Mouse (Mus musculus): ENCODE results near the gene Fam171a2.
A peak's percentile ranks its signal among the peaks of the same experiment; 100 is the strongest.

Fam171a2 gene

DNA sequence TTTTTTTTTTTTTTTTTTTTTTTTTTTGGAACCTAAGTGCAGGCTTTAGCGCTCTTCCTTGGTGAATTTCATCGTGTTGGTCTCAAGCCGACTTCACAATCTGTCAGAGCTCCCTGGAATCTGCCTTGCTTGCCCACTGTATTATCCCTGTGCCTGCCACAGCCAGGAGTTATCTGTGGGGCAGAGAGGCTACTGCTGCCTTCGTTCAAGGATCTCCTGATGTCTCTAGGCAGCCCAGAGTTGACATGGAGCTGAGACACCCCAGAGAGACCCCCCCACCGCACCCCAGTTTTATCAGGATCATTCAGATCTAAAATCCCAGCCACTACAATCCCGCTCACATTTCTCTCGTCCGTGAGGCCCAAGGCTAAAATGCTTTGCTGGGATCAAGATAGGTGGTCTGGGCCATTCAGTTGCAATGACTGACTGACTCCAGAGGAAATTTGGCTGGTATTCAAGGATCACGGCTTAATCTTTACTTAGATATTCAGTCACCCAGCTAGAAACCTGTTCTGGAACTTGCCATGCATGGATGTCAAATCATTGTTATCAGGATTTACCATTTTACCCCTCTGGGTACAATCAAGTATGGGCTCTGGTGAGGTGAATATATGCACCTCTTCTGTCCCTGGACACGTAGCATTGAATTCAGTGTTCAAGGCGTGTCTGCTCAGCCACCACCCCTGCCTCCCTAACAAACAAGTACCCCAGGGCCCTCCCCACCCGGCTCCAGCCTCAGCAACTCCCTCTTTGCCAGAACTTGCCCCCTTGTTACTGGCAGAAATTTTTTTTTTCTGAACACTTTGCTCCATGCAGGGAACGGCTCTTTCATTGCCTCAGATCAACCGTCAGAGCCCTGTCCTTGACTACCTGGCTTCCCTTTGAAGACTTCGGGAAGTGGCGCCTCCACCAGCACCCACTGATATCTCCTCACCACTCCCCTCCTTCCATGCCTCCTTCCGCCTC, 1.8 kb upstream of the Fam171a2 start:
- DNase-seq = peak; percentile 75

DNA sequence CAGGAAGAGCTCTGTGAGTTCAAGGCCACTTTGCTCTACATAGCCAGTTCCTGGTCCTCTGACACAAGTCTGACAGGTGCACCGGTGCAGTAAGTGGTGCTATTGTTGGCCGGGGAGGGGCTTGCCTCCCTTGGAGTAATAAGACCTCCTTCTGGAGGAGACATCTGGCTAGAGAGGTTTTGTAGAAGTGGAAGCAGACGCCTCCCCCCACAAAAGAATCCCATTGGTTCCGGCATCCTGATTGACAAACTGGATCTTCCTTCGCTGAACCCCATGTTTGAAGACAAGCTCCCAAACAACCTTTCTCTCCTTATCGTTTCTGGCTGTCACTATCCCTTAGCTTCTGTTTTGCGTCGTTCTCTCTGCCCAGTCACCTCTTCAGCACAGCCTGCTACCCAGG, 845 bp upstream of the Fam171a2 start:
- no peak for DNase-seq

DNA sequence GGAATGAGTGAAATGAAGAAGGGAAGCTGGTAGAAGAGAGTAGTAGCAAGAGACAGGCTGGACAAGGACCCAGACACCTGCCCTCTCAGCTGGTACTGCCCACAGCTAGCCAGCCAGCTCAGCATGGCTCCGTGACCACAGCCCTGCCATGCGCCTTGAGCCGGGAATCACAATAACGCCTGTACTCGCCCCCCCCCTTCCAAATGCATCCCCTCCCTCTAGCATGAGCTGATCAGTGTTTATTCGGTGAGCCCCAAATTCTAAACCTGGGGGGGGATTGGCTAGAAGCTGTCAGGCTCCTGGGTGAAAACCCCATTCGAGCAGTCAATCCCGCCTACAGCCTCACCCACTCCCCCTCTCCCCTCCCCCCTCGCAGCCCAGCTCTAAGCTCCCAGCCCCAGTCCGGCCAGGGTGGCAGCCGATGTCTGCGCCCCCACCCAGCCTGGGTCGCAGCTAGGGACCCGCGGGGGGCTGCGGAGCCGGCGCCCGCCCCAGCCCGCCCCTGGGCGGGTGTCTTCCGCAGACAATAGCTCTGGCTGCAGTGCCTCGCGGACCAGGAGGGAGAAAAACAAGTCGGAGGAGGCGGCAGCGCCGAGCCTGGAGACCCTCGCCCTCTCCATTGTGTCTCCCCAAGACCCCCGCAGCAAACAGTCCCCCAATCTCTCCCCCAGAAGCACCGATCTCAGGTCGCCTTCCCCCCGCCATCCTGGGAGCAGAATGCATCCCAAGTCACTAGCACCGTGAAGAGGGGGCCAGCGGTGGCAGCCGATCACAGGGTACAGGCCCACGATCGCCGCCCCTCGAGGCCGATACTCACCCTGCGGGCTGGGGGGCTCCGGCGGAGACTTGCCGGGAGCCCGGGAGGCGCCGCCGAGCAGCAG, 661 bp downstream of the Fam171a2 start:
- no peak for DNase-seq

- no peak for DNase-seq
Measured at GRCm38 (mm10) chr11:102445891-102446361, 1.6 kb downstream of the Fam171a2 start.

- DNase-seq = no peak
Measured at GRCm38 (mm10) chr11:102445264-102445890, 2.1 kb downstream of the Fam171a2 start.

GRCm38 (mm10) chr11:102444781-102445180, 2.7 kb downstream of the Fam171a2 start:
- no peak for DNase-seq

DNA sequence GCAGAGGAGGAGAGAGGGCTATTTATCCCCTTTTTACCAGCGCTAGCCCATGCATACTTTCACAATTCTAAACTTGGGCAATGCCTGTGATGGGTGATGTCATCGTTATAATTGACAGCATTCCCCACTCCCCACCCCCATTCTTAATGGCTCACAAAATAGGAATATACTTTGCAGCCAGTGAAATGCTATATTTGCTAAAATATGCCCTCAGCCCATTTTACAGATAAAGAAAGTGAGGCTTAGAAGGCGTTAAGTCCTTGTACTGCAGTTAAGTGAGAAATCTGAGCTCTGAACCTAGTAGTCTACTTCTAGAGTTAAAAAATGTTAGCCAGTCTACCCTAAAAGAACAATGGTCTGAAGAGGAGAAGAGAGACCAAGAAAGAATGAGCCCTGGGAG, 3.2 kb downstream of the Fam171a2 start:
- DNase-seq = no peak

GRCm38 (mm10) chr11:102443740-102444139, 3.7 kb downstream of the Fam171a2 start:
- no peak for DNase-seq

DNA sequence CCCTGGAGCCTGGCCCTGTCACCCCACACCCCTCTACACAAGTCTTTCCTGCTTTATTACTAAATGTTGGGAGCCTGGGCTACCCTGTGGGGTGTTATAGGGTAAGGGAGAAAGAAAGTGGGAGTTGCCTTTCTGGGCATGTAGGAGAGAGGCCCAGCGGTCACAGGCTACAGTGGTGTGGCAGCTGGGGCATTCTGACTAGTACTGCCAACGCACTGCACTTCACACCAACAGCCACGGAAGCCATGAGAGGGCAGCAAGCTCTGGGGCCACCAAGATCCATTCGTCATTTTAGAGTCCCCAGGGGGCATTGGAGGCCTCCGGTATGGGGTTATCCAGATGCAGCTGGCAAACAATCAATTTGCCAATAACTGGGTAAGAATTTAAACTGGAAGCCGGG, 5.4 kb downstream of the Fam171a2 start:
- DNase-seq = no peak

DNA sequence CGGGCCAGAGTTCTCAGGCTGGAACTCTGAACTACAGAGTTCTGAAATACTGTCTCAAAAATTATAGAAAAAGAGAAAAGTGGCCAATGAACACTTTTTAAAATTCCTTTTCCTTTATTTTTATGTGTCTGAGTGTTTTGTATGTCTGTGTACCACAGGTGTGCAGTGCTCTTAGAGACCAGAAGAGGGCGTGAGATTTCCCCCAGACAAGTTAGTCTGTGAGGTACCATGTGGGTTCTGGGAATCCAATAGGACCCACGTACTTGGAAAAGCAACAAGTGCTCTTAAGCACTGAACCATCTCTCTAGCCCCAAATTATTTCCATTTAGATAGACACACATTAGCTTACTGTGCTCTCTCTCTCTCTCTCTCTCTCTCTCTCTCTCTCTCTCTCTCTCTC, 6.0 kb downstream of the Fam171a2 start:
- DNase-seq = no peak

GRCm38 (mm10) chr11:102440255-102440654, 7.2 kb downstream of the Fam171a2 start:
- no peak for DNase-seq

- no peak for DNase-seq
Measured at GRCm38 (mm10) chr11:102439093-102440082, 8.1 kb downstream of the Fam171a2 start.

DNA sequence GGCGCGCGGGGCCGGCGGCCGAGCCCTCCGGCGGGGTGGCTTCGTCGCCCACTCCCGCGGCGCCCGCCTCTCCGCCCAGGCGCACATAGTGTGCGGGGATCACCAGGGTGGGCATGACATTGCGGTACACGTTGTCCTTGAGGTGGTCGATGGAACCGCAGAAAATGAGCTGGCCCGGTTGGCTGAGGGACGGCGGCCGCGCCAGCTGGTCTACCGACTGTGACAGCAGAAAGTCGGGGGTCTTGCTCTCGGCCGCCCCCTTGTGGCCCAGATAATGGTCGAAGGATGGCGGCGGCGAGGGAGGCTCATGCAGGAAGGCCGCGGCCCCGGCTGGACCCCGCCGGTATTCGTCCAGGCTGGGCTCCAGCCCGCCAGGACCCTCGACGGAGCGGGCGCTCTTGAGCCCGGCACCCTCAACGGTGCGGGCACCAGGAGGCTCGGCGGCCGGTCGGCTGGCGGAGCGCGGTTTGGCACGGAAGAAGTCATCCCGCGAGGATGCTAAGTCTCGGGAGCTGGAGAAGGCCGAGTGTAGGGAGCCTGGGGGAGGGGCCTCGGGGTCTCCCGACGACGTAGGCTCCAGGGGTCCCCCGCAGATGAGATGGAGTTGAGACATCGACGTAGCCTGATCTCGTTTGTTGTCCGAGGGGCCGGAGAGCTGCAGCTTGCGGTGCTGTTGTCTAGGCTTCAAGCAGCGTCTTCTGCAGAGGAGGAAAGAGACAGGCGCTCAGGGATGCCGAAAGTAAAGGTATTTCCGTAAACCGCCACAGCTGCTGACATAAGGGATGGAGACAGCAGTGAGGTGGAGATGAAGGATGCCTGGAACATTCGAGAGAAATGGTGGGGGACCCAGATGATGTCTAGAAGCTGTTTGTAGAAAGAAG, 9.0 kb downstream of the Fam171a2 start:
- peak; percentile 73 for DNase-seq

- DNase-seq = peak; percentile 58
Measured at GRCm38 (mm10) chr11:102437120-102438061, 10.1 kb downstream of the Fam171a2 start.

DNA sequence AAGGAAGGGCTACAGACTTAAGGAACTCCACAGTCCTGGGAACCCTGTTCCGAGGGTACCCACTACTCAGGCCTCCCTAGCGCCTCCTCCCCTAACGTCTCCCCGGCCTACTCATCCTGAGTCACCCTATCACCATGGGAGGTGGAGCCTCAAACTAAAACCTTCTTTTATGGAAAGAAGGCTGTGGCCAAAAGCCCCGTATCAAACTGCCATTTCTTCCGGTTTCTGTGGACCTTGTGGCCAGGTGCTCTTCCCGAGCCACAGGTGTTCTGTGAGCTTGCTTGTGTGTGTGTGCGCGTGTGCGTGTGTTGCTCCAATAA, 11.1 kb downstream of the Fam171a2 start:
- DNase-seq = no peak

GRCm38 (mm10) chr11:102435754-102436470, 11.6 kb downstream of the Fam171a2 start:
- no peak for DNase-seq

- DNase-seq = no peak
Measured at GRCm38 (mm10) chr11:102434816-102435705, 12.4 kb downstream of the Fam171a2 start.

DNA sequence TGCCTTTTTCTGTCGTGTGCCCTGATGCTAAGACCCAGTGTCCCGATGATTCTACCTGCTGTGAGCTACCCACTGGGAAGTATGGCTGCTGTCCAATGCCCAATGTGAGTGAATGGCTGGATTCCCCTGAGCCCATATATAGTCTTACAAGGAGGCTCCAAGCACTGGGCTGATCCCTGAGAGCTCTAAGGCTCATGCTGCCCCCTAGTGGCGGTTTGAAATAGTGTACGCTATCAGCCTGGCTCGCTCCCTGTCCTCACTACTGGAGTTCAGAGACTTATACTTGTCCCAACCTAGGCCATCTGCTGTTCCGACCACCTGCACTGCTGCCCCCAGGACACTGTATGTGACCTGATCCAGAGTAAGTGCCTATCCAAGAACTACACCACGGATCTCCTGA, 13.1 kb downstream of the Fam171a2 start:
- peak; percentile 90 for DNase-seq
